Mouse (Mus musculus): ENCODE measurements at regions not wholly inside any gene's neighbourhood (a gene's known extent, or its start where the extent isn't known, plus 50 kb on each side); places are given as distances from the start of the nearest gene placed in this dataset.
"Not testable (repeated sequence)": the region's sequence is repeated elsewhere in the genome, so short reads cannot be mapped to it uniquely, and the experiment has no call there.

DNA sequence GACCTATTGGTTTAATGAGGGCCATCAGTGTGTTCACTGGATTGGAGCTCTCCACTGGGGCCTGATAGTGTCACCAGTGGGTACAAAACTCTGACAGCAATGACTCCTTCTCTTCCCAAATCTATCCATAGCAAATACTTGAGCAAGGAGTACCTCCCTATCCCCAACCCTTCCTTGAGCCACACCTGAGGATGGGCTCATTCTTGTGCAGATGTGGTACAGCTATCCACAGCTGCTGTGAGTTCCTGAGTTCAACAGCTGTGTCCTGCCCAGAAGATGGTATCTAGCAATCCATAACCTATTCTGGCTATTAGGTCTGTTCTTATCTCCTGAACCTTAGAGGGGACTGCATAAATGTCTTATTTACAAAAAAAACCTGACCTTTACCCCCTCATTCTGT is 148.7 kb upstream of the Cwc22 start:
- CTCF ChIA-PET, result no interaction called here

- CTCF ChIA-PET, result no interaction called here
Observed at GRCm38 (mm10) chr2:78064321-78065037, 118.3 kb upstream of the Cwc22 start.

DNA sequence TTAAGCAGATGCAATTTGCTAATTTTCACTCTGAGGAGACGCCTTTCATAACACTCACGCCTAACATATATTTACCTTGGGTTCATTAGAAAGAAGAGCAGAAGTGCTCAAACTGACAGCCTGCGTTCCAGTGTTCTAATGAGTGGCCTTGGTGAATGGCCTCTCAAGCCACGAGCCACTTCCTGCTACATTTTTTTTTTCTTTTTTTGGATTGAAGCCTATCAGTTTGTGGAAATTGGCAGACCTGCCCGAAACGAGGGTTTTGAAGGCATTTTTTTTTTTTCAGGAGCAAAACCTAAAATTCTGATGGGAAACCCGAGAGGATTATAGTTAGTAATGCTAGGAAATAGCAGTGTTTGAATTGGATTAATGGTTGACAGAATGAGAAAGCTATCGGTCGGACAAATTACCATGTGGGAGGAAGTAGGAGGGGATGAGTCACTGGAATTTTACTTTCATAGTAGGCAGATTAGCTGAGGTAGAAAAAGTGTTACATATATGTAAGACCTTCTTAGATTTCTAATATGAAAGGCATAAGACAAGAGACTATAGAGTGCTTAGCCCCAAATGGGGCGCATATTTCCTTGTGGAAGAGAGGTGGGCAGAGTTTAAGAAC is 113.7 kb upstream of the Cwc22 start:
- CTCF ChIA-PET, result no interaction called here

- CTCF ChIA-PET, result no interaction called here
Observed at GRCm38 (mm10) chr2:78058988-78059387, 112.8 kb upstream of the Cwc22 start.

- CTCF ChIA-PET, result no interaction called here
Observed at GRCm38 (mm10) chr2:78053910-78054309, 107.7 kb upstream of the Cwc22 start.

DNA sequence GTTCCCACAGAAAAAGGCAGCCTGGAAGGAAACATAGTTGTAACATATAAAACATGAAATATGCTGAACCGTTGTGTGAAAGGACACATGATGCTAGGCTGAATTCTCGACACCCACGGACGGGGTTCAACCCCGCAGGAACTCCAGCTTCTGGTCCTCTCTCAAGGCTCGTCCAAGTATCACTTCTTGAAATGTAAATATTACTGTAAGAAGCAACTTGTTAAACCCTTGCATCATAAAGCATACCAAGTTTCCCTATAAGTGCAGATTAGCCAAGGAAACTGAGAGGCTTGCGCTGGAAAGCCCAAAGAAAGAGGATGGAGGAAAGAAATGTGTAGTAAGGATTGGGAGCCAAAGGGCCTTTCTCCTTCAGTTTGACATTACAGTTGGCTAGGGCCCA is 104.4 kb upstream of the Cwc22 start:
- CTCF ChIA-PET, result interaction anchor here (0.5 kb wide), 1 partner anchor 116 kb away, joined by 4 read pairs; no protein-coding TSS in a partner anchor

- CTCF ChIA-PET, result no interaction called here
Observed at GRCm38 (mm10) chr2:78049248-78049874, 103.2 kb upstream of the Cwc22 start.

DNA sequence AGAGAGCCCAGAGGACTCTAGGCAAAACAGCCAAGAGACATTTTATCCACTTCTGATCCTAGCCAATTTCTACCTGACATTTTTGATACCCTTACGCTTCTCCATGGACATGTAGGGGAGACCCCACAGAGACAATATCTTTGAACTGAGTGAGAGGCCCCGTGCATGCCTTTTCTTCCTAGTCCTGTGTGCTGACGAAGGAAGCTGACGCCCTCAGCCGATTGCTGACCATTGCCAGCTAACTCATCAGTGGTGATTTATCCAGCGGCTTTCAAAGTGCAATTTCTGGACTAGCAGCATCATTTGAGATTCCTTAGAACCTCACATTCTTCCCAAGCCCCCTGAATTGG is 102.5 kb upstream of the Cwc22 start:
- CTCF ChIA-PET, result no interaction called here

GRCm38 (mm10) chr2:78048030-78048705 is 102.0 kb upstream of the Cwc22 start:
- CTCF ChIA-PET, result no interaction called here

- CTCF ChIA-PET, result no interaction called here
Observed at GRCm38 (mm10) chr2:78027319-78027718, 81.1 kb upstream of the Cwc22 start.

GRCm38 (mm10) chr2:78026808-78027207 is 80.6 kb upstream of the Cwc22 start:
- CTCF ChIA-PET, result no interaction called here

DNA sequence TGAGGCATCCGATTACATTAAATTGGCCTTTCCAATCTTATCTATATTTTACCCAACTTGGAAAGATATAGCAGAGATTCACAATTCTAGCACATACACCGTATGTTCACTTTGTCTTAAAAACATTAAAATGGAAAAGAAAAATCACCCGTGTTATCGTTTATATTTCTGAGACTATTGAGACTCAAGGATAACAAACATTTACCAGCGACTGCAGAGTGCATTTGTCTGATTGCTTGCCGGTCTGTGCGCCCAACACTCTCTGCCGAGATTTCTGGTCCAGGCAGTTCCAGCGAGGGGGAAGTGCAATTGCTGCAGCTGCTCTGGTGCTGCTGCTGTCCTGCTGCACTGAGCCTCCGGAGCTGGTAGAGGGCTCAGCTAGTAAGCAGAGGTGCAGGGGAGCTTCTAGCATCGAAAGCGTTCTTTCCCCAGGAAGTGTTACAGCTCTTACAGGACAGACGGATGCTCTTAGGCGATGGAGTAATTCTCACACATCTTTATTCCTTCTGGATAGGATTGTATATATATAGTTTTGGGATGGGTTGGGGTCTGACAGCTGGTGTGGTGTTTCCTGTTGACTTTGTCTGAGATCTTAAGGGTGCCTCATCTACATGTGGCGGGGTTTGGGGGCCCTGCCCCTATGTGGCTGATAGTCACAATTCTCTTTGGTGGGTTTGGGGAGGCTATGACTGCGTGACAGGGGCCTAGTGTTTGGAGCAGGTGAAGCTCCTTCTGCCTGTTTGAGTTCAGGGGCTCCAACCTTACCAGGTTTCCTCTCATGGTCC is 79.7 kb upstream of the Cwc22 start:
- CTCF ChIA-PET, result no interaction called here

- CTCF ChIA-PET, result no interaction called here
Observed at GRCm38 (mm10) chr2:78024981-78025565, 78.9 kb upstream of the Cwc22 start.

GRCm38 (mm10) chr2:78023916-78024685 is 77.9 kb upstream of the Cwc22 start:
- CTCF ChIA-PET, result no interaction called here

DNA sequence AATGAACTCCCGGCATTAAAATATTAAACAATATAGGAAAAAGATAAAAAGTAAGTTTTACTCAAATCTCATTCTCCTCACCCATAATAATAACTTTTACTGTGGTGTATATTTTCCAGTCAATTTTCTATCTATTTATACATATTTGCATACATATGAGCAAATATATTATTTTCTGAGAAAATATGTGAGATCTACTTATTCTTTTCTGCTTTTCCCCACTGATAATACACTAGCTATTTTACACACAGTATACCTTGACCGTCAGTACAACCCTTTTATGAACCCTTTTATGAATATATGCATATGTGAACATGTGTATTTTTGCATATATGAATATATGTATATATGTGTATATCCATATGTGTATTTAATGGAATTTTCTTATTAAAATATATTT is 77.2 kb upstream of the Cwc22 start:
- CTCF ChIA-PET, result no interaction called here

DNA sequence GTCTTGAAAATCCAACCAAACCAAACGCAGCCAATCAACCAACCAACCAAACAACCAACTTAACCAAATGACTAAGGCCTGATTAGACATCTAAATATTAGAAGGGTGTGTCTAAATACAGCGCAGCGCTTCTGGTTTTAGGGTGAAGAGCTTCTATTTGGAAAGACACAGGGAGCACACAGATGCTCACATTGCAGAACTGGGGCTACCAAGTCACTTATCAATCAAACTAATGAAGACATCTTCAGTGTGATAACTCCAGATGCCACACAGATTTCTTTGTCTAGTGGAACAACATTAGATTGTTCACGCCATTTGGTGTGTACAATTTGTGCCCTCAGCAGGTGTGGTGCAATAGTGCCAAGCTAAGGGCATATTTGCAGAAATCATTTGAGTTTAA is 76.6 kb upstream of the Cwc22 start:
- CTCF ChIA-PET, result no interaction called here

GRCm38 (mm10) chr2:78021905-78022304 is 75.7 kb upstream of the Cwc22 start:
- CTCF ChIA-PET, result no interaction called here

DNA sequence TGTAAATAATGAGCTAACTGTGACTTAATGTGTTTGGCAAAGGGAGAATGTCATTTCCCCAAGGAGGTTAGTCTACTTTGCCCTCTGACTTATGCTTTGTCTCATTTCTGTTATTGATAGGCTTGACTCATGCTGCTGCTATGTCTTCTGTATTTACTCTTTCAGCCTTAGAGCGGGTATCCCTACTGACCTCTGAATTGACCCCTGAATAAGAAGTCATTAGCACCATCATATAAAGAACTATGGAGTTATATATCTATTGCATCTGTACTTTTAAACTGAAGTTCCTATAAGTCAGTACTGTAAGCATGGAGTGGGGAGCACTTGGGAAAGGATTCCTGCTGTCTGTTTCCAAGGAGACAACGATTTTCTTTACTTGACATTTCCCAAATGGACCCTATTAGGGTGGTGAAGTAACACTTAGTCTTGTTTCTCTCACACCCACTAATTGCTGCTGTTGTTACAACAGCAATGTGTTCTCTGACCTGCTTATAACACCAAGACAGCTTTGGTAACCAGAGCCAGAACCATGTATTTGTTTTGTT is 75.3 kb upstream of the Cwc22 start:
- CTCF ChIA-PET, result no interaction called here

- CTCF ChIA-PET, result no interaction called here
Observed at GRCm38 (mm10) chr2:78020516-78020915, 74.3 kb upstream of the Cwc22 start.

DNA sequence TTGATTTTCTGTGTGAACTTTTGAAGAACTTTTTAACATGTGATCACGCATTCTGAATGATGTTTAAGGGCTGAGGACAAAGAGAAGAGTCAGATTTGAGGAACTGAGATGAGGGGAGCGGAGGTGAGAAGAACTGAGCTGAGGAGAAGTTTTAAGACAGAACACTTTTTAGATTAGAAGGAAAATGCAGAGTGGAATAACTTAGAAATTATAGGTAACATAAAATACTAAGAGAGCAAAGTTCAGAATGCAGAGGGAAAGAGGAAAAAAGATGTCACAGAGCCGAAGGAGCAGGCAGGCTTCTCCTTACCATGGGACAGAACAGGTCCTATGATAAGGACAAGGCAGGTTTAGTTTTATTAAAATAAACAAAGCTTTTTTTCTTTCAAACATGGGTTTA is 73.7 kb upstream of the Cwc22 start:
- CTCF ChIA-PET, result no interaction called here

- CTCF ChIA-PET, result not testable (repeated sequence)
Observed at GRCm38 (mm10) chr2:78012441-78012840, 66.3 kb upstream of the Cwc22 start.
